Mouse (Mus musculus) cerebellum, adult 2 months (tissue): ENCODE measurements at regions not wholly inside any gene's neighbourhood (a gene's known extent, or its start where the extent isn't known, plus 50 kb on each side); places are given as distances from the start of the nearest gene placed in this dataset.

Experiments used
- DNase-seq, 2 experiments: peaks; one replicate each; pipeline ENCODE4 v3.0.0; 2021
- H3K27ac ChIP-seq: fragments of 200-500 bp; 2 replicates; pipeline ENCODE4 v1.5.1; 2012; ENCODE audit warnings: low read length, control low read depth, inconsistent platforms; ENCODE audit not compliant: insufficient read depth
- H3K27me3 ChIP-seq: fragments of 200-500 bp; 2 replicates; pipeline ENCODE4 v1.6.1; 2012; ENCODE audit warnings: inconsistent platforms, mild to moderate bottlenecking, low read length, moderate library complexity; ENCODE audit not compliant: control insufficient read depth, insufficient read depth
- H3K4me1 ChIP-seq: fragments of 200-500 bp; 2 replicates; pipeline ENCODE4 v1.6.1; 2011; ENCODE audit warnings: low read length; ENCODE audit not compliant: control insufficient read depth, insufficient read depth
- H3K4me3 ChIP-seq: fragments of 200-500 bp; replicated peaks from 2 replicates; pipeline ENCODE3; 2011; ENCODE audit warnings: mild to moderate bottlenecking, low read depth, low read length, control low read depth; ENCODE audit not compliant: insufficient read depth
- CTCF ChIP-seq: fragments of 200-500 bp; IDR thresholded peaks from 2 replicates; pipeline ENCODE4 v1.5.1; 2011; ENCODE audit warnings: low read depth, mild to moderate bottlenecking, control low read depth, low read length, moderate library complexity, borderline replicate concordance; ENCODE audit not compliant: insufficient read depth
- POLR2A ChIP-seq: fragments of 200-500 bp; IDR thresholded peaks from 2 replicates; pipeline ENCODE4 v1.6.1; 2011; ENCODE audit warnings: low read length, control low read depth, borderline replicate concordance; ENCODE audit not compliant: insufficient read depth
- WGBS: fragments of 180-500 bp; shearing (Covaris S2); methylation state at CpG from one replicate; pipeline ENCODE4 v1.1.7; 2018; 5-methylcytosine and 5-hydroxymethylcytosine counted together

- DNase-seq: no peak
- no peak overlapping the region for H3K27ac ChIP-seq
- 92% methylated on average over 14 of the region's 14 CpGs for WGBS
- H3K4me1 ChIP-seq: no peaks in the 10 kb centered on the region
- TF ChIP-seq POLR2A (no peak), CTCF (no peak)
- no peaks in the 10 kb centered on the region; the same call in 1 of the 2 replicates for H3K27me3 ChIP-seq
- no peak overlapping the region for H3K4me3 ChIP-seq
Measured at GRCm38 (mm10) chr5:75734508-75734907, 159.8 kb downstream of the Kit start.

DNA sequence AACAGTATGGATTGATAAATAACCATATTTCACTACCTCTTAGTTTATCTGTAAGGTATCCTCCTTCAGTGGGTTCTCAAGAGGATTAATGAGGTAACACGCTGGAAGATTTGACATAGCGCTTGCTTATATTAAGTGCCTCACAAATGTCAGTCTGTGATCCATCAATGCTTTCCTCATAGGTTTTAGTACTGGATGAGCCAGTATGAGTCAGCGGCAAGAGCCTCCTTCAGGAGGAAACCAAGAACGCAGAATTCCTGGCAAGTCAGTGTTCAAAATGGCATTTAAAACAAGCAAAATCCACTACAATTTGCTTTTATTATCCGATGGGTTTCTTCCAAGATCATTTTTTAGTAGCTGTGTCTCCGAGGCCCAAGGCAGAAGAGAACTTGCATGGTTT is 159.3 kb downstream of the Kit start:
- DNase-seq: no peak
- no peak for TF ChIP-seq POLR2A
- TF ChIP-seq CTCF: no peak

GRCm38 (mm10) chr5:75731236-75731635 is 156.5 kb downstream of the Kit start:
- no peak for TF ChIP-seq CTCF
- TF ChIP-seq POLR2A: no peak
- WGBS: 83% methylated on average over 4 of the region's 4 CpGs

More for the DNA sequence above, 159.3 kb downstream of the Kit start:
- Histone ChIP-seq H3K4me1 (no peaks in the 10 kb centered on the region), H3K27ac (no peak overlapping the region), H3K27me3 (no peaks in the 10 kb centered on the region; the same call in 1 of the 2 replicates), H3K4me3 (no peak overlapping the region)
- WGBS: 95% methylated on average over 6 of the region's 6 CpGs

GRCm38 (mm10) chr5:75730698-75731097 is 156.0 kb downstream of the Kit start:
- DNase-seq: no peak
- Histone ChIP-seq H3K4me3 (no peak overlapping the region), H3K27ac (no peak overlapping the region), H3K4me1 (no peaks in the 10 kb centered on the region), H3K27me3 (no peaks in the 10 kb centered on the region; the same call in 1 of the 2 replicates)
- TF ChIP-seq CTCF (no peak), POLR2A (no peak)
- 76% methylated on average over 3 of the region's 3 CpGs for WGBS

More at GRCm38 (mm10) chr5:75731236-75731635, 156.5 kb downstream of the Kit start:
- no peak for DNase-seq
- H3K4me1 ChIP-seq: no peaks in the 10 kb centered on the region
- H3K4me3 ChIP-seq: no peak overlapping the region
- H3K27me3 ChIP-seq: no peaks in the 10 kb centered on the region; the same call in 1 of the 2 replicates
- H3K27ac ChIP-seq: no peak overlapping the region

DNA sequence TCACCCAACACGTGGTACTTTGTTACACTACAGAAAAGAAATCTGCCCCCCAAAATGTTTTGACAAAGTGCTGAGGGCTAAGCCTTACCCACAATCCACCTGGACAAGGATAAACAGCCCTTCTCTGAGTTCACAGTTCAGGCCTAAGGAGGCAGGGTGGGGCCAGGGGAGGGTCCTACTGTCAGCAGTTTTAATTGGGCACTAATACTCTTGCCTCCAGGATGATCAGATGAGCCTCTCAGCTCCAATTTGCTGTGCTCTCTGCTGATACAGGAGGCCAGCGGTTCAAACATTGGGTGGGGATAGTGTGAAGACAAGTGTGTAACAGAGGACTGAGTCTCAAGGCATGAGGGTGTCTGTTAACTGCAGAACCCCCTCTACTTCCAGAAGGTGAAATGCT is 146.6 kb downstream of the Kit start:
- Histone ChIP-seq H3K27ac (no peak overlapping the region), H3K4me3 (no peak overlapping the region), H3K27me3 (no peaks in the 10 kb centered on the region), H3K4me1 (no peaks in the 10 kb centered on the region)
- WGBS: 85% methylated on average over 2 of the region's 2 CpGs
- TF ChIP-seq POLR2A (no peak), CTCF (no peak)
- no peak for DNase-seq

DNA sequence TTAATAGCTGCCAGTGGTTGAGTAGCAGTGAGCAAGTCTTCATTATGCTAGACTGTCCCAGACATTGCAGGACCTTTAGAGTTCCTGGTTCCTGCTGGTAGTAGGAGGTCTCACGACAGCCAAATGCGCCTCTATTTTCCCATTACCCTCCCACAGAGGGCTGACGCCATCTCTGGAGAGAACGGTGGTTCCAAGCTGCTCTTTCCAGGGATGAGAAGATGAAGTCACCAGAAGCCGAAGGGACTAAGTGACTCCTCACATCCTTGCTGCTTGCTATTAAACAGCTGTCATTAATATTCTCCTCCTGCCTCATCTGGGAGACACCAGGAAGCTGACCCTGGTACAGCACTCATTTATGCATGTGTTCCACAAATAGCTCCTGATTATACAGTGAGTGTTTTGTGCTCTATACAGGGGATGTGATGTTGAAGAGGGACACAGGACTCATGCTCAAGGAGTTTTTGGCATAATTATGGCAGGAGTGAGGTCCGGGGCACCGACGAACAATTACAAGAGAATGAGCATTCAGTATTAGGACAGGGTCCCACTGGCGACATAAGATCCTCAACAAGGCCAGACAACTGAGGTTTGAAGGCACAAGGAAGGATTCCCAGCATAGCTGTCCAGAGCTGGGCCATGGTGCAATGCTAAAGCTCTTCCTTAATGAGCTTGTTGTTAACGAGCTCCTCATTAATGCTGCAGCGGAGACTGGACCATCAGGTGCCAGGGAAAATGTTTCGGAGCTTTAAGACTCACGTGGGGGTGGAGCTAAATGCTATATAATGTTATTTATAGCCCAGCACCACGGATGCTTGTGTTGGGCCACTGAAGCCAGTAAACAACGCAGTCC is 145.6 kb downstream of the Kit start:
- Histone ChIP-seq H3K27ac (no peak overlapping the region), H3K27me3 (no peaks in the 10 kb centered on the region), H3K4me1 (no peaks in the 10 kb centered on the region), H3K4me3 (no peak overlapping the region)
- DNase-seq: no peak
- no peak for TF ChIP-seq POLR2A
- TF ChIP-seq CTCF: no peak
- WGBS: 71% methylated on average over 15 of the region's 15 CpGs

GRCm38 (mm10) chr5:75718511-75719225 is 144.0 kb downstream of the Kit start:
- H3K27ac ChIP-seq: no peak overlapping the region
- H3K27me3 ChIP-seq: no peaks in the 10 kb centered on the region
- H3K4me1 ChIP-seq: no peaks in the 10 kb centered on the region
- WGBS: 20% methylated on average over 12 of the region's 12 CpGs
- H3K4me3 ChIP-seq: no peak overlapping the region
- TF ChIP-seq CTCF (no peak), POLR2A (no peak)
- peak in 1 of 2 experiments; percentile 4 for DNase-seq
